Mouse (Mus musculus): ENCODE measurements around the gene Hist1h2br.
"Not testable (repeated sequence)": the region's sequence is repeated elsewhere in the genome, so short reads cannot be mapped to it uniquely, and the experiment has no call there.

GRCm38 (mm10) chr13:21811074-21811473 is 22.5 kb upstream of the Hist1h2br start:
- TF ChIP-seq POLR2AphosphoS5 (IDR thresholded peaks at IDR 0.05; ENCODE audit: insufficient replicate concordance, low read depth, low read length); CTCF (IDR thresholded peaks at IDR 0.05; ENCODE audit: low read depth, low read length); GATA1 (IDR thresholded peaks at IDR 0.05; ENCODE audit: borderline replicate concordance, low read length); TAL1 (conservative IDR thresholded peaks at IDR 0.05; ENCODE audit: low read depth, low read length): not testable (repeated sequence)
